Mouse (Mus musculus) kidney, adult 2 months (tissue): Measurements from ENCODE around the gene Cyb5r2.

Experiments
- CTCF ChIP-seq: fragments of 200-500 bp; conservative IDR thresholded peaks from 2 replicates; pipeline ENCODE4 v1.5.1; 2011; ENCODE audit warnings: low read depth, mild to moderate bottlenecking, control low read depth, low read length, moderate library complexity, mixed read lengths; ENCODE audit not compliant: insufficient read depth, insufficient read length
- POLR2A ChIP-seq: fragments of 200-500 bp; IDR thresholded peaks from one replicate; pipeline ENCODE4 v1.6.1; 2011; ENCODE audit warnings: low read depth, low read length, control low read depth

DNA sequence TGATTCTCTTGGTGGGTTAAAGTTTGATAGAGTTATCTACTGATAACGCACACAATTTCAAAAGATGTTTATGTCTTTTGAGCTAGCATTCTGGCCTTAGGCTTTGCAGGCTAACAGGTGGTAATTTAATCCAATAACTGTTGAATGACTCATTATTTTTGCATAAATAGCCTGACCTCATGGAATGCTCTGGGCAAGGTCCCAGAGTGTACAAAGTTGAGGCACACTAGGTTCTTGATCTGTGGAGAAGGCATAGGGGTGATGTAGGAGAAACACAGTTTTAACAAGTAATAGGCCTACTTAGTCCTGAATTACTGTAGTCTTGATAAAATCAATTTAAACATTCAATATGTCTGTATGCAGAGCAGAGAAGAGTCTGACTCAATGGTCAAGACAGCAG is 20.4 kb upstream of the Cyb5r2 start:
- TF ChIP-seq POLR2A, result no peak
- no peak for TF ChIP-seq CTCF
